8 mouse cellular contexts compared by ENCODE assay signal in the genomic region with DNA sequence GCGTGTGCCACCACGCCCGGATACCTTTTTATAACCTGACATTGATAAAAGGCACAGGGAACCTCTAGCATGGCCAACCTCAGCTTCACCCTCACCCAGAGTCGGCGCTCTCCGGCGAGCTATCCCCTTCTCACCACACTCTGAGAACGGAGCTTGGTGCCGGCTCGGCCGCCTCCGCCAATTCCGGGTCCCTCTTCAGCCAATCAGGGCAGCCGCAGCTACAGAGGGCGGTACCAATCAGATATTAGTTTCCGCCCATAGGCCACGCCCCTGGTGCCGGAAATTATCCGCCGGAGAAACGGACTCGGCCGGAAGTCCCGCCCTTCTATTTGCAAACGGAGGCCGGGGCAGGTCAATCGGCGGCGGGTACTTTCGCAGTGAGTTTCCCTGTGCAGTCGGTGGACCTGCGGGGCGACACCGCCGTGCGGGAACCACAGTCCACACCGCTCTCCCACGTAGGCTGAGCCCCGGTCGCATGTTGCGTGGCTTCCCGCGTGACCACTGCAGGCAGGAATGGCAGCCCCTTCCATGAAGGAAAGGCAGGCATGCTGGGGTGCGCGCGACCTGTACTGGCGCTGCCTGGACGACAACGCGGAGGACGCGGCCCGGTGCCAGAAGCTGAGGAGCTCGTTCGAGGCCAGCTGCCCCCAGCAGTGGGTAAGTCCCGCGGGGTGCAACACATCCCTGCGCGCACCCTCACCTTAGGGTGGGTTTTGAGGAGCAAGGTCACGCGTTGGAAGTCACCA. TPM values are rescaled to one million over a fixed set of nuclear protein-coding genes. Genes with fewer than 3 reads are reported as not detected.
A peak's percentile ranks its signal among the peaks of the same experiment; 100 is the strongest.
DNase-seq lines count a peak whose midpoint lies in the region; ATAC-seq and TF ChIP-seq lines count a peak whose summit lies in the region.

TSS of gene Coa6 (plus strand) at position 342 of the 746 bp plus-strand sequence.

- peaks cover 8% of the 10 kb centered on the region for H3K9me3 ChIP-seq in ES-Bruce4 (replicated peaks; ENCODE audit: control insufficient read depth, insufficient read depth, low read length, poor library complexity, severe bottlenecking)
- H3K9me3 ChIP-seq in forebrain, embryonic 13.5 days (replicated peaks): no peaks in the 10 kb centered on the region
- H3K9me3 ChIP-seq in liver, postnatal 0 days (ENCODE audit: low read length): no peaks in the 10 kb centered on the region
- no peaks in the 10 kb centered on the region for H3K9me3 ChIP-seq in neural tube, embryonic 14.5 days (ENCODE audit: control insufficient read depth, low read length)

- peak; percentile 44 for TF ChIP-seq POLR2A in ES-Bruce4 (IDR thresholded peaks at IDR 0.05; ENCODE audit: insufficient read depth, low read length)

- peak within 1 kb of the TSS; percentile 65 for H3K9ac ChIP-seq in ES-Bruce4 (ENCODE audit: low read depth, poor library complexity, severe bottlenecking)
- peak within 1 kb of the TSS; percentile 87 for H3K9ac ChIP-seq in forebrain, embryonic 13.5 days
- peak within 1 kb of the TSS; percentile 89 for H3K9ac ChIP-seq in liver, postnatal 0 days (replicated peaks)
- H3K9ac ChIP-seq in neural tube, embryonic 14.5 days (replicated peaks; ENCODE audit: low read depth, low read length): peak within 1 kb of the TSS; percentile 76

- peak; percentile 99 for DNase-seq in heart, postnatal 10 days
- peak; percentile 93 for DNase-seq in large intestine, adult 2 months (ENCODE audit: low read depth, low spot score)
- peak; percentile 99 for DNase-seq in liver, postnatal 0 days
- DNase-seq in testis, postnatal 10 days (ENCODE audit: low spot score): peak; percentile 99

- H3K4me1 ChIP-seq in ES-Bruce4 (ENCODE audit: control insufficient read depth, insufficient read depth, low read length): no peaks in the 10 kb centered on the region
- peaks cover 19% of the 10 kb centered on the region for H3K4me1 ChIP-seq in forebrain, embryonic 13.5 days
- H3K4me1 ChIP-seq in liver, postnatal 0 days (ENCODE audit: insufficient read depth): peaks cover 16% of the 10 kb centered on the region
- peaks cover 10% of the 10 kb centered on the region for H3K4me1 ChIP-seq in neural tube, embryonic 14.5 days (ENCODE audit: control insufficient read depth, insufficient read depth, low read length)

- peaks cover 22% of the 10 kb centered on the region for H3K36me3 ChIP-seq in ES-Bruce4 (ENCODE audit: control insufficient read depth, insufficient read depth, low read length, poor library complexity, severe bottlenecking)
- peaks cover 24% of the 10 kb centered on the region for H3K36me3 ChIP-seq in forebrain, embryonic 13.5 days (ENCODE audit: poor library complexity, severe bottlenecking)
- peaks cover 17% of the 10 kb centered on the region for H3K36me3 ChIP-seq in liver, postnatal 0 days (replicated peaks; ENCODE audit: insufficient read depth, low read length)
- H3K36me3 ChIP-seq in neural tube, embryonic 14.5 days (ENCODE audit: control insufficient read depth, insufficient read depth, low read length): peaks cover 16% of the 10 kb centered on the region

- no peaks in the 10 kb centered on the region for H3K27me3 ChIP-seq in ES-Bruce4 (ENCODE audit: control insufficient read depth, insufficient read depth, low read length, poor library complexity, severe bottlenecking)
- no peaks in the 10 kb centered on the region for H3K27me3 ChIP-seq in forebrain, embryonic 13.5 days
- H3K27me3 ChIP-seq in liver, postnatal 0 days (ENCODE audit: insufficient read depth, low read length): no peaks in the 10 kb centered on the region
- H3K27me3 ChIP-seq in neural tube, embryonic 14.5 days (ENCODE audit: control insufficient read depth, insufficient read depth, low read length): no peaks in the 10 kb centered on the region

- WGBS in forebrain, embryonic 13.5 days: under 1% methylated on average over 60 of the region's 61 CpGs
- under 1% methylated on average over 61 of the region's 61 CpGs for WGBS in large intestine, adult 2 months
- WGBS in liver, postnatal 0 days (ENCODE audit: insufficient replicate concordance): 2% methylated on average over 61 of the region's 61 CpGs
- WGBS in neural tube, embryonic 14.5 days: under 1% methylated on average over 61 of the region's 61 CpGs

- peak within 1 kb of the TSS; percentile 85 for H3K4me2 ChIP-seq in forebrain, embryonic 13.5 days
- H3K4me2 ChIP-seq in liver, postnatal 0 days (ENCODE audit: low read depth, low read length): peak within 1 kb of the TSS; percentile 95
- peak within 1 kb of the TSS; percentile 75 for H3K4me2 ChIP-seq in neural tube, embryonic 14.5 days (ENCODE audit: low read depth, low read length)

- ATAC-seq in cerebellum, adult (ENCODE audit: insufficient number of reproducible peaks, low FRiP score, low TSS enrichment): peak; percentile 98
- ATAC-seq in forebrain, embryonic 13.5 days: peak; percentile 99
- peak; percentile 91 for ATAC-seq in liver, postnatal 0 days
- peak; percentile 99 for ATAC-seq in neural tube, embryonic 14.5 days (ENCODE audit: low read depth)

- intact Hi-C loops in heart, postnatal 10 days (cut with DNase I): loop anchor here (5.0 kb wide), 1 partner anchor 525 kb away; the partner anchor contains the start of gene Tomm20

- TF ChIP-seq EP300 in ES-Bruce4 (IDR thresholded peaks at IDR 0.05; ENCODE audit: insufficient read depth, low read depth, low read length): no peak
- no peak; the same call in 1 of the 2 replicates for TF ChIP-seq EP300 in liver, postnatal 0 days (IDR thresholded peaks at IDR 0.05; ENCODE audit: low read depth)

- peak within 1 kb of the TSS; percentile 97 for H3K4me3 ChIP-seq in ES-Bruce4 (ENCODE audit: low read depth, low read length)
- peak within 1 kb of the TSS; percentile 84 for H3K4me3 ChIP-seq in forebrain, embryonic 13.5 days
- peak within 1 kb of the TSS; percentile 93 for H3K4me3 ChIP-seq in liver, postnatal 0 days (ENCODE audit: low read depth, low read length)
- H3K4me3 ChIP-seq in neural tube, embryonic 14.5 days (ENCODE audit: low read depth, low read length): peak within 1 kb of the TSS; percentile 75

- TF ChIP-seq CTCF in ES-Bruce4 (IDR thresholded peaks at IDR 0.05; ENCODE audit: low read depth, low read length): no peak
- 0 out of 2 replicates have a peak, but pooled peaks have one; percentile 1 for TF ChIP-seq CTCF in liver, postnatal 0 days (IDR thresholded peaks at IDR 0.05; ENCODE audit: low read depth)

- no peak within 1 kb of the TSS for H3K27ac ChIP-seq in ES-Bruce4 (ENCODE audit: insufficient read depth, low read length)
- H3K27ac ChIP-seq in forebrain, embryonic 13.5 days: peak within 1 kb of the TSS; percentile 68
- peak within 1 kb of the TSS; percentile 88 for H3K27ac ChIP-seq in liver, postnatal 0 days (ENCODE audit: low read depth)
- peak within 1 kb of the TSS; percentile 65 for H3K27ac ChIP-seq in neural tube, embryonic 14.5 days (ENCODE audit: low read depth, low read length)

RNA-seq across cellular contexts. Expression of gene Coa6, which starts in this region (rescaled TPM):
- polyA plus RNA-seq in ES-Bruce4 (2011; ENCODE audit: insufficient read depth, insufficient read length, low read depth, missing spikeins): 12.3 and 12.8 TPM in 2 replicates
- 46.2 and 51.9 TPM in 2 replicates for polyA plus RNA-seq in forebrain, embryonic 13.5 days (2015; fragmentation: Nextera tagmentation; extraction: Ambion mirVana)
- 10 to 100 TPM; 25.4 to 26.5 TPM for total RNA-seq in heart, postnatal 10 days (2021)
- polyA plus RNA-seq in large intestine, adult 2 months (2012; rRNA removed): 24.4 and 36.8 TPM in 2 replicates
- 81.0 and 97.6 TPM in 2 replicates for polyA plus RNA-seq in liver, postnatal 0 days (2015; fragmentation: Nextera tagmentation; extraction: Ambion mirVana)
- 51.0 and 53.2 TPM in 2 replicates for polyA plus RNA-seq in neural tube, embryonic 14.5 days (2014; fragmentation: Nextera tagmentation; extraction: Ambion mirVana)
